Mouse (Mus musculus): ENCODE results near the gene Rictor.

Gene Rictor

DNA sequence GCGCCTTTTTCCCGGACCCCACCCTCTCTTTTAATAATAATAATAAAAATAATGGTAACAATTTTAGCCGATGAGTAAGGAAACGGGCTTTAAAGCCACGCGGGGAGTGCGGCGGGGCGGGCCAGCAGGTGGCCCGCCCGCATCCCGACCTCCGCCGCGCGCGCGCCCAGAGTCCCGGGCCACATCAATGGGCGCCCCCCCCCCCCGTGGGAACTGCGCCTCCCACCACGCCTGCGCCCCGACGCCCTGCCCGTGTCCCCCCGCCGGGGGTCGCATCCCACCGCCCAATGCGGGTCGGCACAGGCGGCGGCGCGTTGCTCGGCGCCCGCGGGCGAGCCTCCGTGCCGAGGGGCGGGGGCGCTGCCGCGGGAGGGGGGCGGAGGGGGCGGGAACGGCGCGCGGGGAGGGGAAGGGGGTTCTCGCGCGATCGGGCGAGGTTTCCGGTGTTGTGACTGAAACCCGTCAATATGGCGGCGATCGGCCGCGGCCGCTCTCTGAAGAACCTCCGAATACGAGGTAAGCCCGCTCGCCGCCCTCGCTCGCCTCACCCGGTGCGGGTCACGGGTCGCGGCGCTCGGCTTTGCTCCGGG, at the start of gene Rictor:
Gene Rictor, plus strand, starts transcription at position 444 of the 590 bp plus-strand sequence.
- peak; percentile 86 for DNase-seq (ENCODE audit: low spot score)

DNA sequence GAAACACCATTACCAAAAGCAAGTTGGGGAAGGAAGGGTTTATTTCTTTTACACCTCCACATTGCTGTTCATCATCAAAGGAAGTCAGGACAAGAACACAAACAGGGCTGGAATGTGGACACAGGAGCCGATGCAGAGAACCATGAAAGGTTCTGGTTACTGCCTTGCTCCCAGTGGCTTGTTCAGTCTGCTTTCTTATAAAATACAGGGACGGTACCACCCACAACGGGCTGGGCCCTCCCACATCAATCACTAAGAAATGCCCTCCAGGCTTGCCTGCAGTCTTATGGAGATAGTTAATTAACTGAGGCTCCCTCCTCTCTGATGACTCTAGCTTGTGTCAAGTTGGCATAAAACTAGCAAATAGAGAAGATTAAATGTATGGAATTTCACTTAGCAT, 46.2 kb upstream of the Rictor start:
- no peak for DNase-seq (ENCODE audit: low spot score)

DNA sequence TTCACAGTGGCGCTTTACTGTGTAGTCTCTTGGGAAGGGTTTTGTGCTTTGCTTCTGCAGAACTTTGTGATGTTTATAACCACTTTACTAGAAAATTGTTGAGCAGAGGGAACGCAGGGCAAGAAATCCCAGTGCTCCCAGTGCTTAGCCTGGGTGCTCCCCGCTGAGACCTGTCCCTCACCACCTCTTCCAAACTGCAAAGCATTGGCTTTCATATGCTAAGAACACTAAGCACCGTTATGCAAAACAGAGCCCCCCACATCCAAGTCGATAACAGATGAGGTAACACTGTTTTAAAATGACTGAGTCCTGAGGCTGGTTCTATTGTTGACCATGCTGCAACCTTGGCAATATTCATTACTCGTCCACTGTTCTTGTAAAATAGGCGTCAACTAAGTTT, 44.2 kb upstream of the Rictor start:
- DNase-seq (ENCODE audit: low spot score) = no peak

DNA sequence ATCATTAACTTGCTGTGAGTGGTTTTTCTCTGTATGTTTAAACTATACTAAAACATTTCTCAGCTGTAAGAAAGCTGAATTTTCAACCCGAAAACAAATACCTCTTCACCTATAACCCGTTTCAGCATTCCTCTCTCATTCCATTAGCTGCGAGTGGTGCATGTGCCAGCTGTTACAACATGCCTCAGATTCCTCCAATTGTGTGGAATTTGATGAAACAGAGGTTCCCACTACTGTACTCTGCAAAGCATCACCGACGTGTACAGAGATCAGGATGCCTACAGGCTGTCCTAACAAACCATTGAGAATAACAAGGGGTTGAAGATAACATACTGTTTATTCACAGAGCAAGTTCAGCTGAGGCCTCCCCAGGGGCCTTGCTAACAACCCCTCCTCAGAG, 42.1 kb upstream of the Rictor start:
- DNase-seq (ENCODE audit: low spot score) = peak; percentile 21

DNA sequence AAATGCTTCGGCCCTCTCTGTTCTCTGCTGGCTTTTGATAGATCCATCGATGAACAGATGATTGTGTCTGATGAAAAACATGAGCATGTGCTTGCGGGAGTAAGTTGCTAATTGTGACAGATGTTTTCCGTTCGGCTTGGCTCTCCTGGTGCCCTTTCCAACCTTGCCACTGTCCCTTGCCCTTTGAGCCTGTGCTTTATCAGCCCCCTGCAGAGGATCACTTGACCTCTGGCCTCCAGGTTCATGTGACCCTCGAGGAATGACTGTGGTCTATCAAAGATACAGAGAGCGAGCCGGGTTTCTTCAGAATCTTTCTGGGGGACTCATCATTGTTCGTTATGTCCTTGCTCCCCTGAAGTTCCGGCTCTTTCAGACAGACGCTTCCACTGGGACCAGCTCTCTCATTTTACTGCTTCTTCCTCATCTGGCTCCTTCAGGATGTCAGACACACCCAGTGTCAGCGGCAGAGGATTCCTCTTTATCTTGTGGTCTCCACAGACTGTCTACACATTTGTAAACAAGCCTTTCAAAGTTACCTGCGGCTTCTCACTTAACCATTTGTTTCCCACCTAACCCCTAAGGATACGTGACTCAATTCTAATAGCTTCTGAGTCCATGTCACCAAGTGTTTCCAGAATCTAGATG, 39.3 kb upstream of the Rictor start:
- DNase-seq (ENCODE audit: low spot score) = peak; percentile 54

DNA sequence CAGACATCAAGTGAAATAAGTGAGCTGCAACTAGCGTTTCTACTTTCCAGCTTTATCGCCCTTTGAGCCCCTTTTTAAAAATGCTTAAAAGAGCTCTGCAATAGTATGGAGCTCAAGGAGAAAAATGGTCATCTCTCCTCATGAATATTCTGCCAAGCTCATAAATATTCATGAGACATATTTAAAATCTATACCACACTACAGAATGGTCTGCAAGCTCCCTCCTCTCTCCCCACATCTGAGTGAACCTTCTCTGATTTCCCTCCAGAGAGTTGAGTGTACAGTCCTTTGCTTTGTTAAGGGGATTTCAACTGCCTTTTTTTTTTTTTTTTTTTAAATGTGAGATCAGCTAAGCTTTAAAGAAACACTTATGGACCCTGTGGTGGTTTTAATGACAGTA, 29.7 kb upstream of the Rictor start:
- DNase-seq (ENCODE audit: low spot score) = no peak

DNA sequence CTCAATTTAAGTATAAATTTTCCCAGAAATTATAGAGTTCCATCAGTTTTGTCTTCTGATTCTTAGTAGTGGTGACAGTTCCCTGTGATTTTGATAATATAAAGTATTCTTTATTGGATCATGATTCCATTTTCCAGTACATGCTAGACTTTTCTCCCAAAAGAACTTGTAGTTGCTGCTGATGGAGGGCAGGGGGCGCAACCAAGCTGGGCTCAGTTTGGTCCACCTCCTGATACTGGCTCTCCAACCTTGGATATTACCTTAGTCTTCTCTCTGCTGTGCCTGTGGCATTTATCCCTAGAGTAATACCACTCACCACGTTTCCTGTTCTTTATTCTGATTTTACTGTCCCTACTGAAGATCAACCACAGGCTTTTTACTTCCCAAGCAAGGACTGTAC, 6.0 kb upstream of the Rictor start:
- DNase-seq (ENCODE audit: low spot score) = no peak

DNA sequence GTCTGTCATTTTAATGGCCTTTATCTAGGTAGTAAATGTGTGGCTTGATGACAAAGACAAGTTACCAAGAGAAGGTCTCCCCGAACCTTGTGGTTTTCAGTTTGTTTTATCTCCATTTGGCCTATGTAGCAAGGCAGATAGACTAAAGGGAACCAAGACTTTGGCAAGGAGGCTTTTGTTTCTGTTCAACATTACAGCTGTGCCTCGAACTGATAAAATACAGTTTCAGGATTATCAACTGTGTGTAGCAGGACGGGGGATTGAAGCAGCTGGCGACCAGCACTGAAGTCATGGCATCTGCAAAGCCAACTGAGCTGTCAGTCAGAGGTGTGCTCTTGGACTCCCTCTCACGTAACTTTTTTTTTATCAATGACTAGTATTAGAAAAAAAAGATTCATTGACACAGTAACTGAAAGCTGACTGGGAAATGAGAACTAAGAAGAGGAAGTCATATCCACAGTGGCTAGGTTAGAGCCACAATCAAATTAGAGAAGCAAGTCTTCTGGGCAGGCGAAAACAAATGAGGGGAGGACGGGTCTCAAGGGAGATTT, 2.8 kb upstream of the Rictor start:
- DNase-seq (ENCODE audit: low spot score) = no peak

DNA sequence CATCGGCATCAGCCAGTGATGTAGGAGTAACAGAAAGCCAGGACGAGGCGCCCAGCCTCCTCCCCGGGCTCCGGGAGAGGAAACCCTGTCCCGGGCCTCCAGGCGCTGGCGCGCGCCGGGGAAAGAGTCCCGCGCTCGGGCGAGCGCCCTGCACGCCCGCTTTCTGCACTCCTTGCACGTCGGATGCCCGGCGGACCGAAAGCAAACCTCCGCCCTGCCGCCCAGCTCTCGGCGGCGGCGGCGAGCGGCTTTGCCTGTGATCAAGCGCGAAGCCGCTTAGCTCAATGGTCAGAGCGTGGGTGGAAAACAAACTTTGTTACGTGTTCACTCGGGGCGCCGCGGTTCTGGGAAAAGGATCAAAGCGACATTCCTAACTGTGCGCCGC, 636 bp upstream of the Rictor start:
- DNase-seq (ENCODE audit: low spot score) = peak; percentile 81

DNA sequence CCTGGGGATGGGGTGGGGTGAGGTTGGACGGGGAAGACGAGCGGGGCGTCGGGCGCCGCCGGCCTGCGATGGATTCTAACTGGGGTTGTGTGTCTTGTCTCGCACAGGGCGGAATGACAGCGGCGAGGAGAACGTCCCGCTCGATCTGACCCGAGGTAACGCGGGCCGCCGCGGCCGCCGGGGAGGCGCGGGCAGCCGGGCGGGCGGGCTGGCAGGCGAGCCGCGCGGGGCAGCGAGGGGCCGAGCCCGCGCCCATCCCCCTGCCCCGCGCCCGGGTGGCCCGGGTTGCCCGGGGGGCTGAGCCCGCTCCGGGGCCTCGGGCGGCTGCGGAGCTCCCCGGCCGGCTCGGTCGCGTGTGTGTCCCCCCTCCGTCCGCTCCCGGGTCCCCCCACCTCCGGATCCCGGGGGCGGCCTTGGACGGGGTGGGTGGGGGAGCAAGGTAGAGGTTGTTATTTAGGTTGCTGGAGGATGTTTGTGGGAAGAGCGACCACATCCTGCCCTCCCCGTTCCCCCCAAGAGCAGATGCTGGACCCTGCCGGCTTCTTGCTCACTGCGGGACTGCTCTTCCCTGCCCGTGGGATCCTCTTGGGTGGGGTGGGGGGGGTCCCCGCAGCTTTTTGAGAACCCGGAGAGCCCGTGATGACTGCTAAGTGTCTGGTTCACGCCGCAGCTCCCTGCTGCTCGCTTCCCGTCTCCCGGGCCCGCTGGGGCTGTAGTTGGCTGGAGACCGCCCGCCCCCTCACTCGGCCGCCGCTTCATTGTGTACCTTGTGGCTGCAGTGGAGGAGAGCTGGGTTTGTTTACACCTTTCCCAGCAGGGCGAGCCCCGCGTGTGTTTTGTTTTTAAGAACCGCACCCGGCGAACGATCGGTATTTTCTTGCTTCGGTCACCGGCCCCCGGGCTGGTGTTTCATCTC, 605 bp downstream of the Rictor start:
- peak; percentile 53 for DNase-seq (ENCODE audit: low spot score)

DNA sequence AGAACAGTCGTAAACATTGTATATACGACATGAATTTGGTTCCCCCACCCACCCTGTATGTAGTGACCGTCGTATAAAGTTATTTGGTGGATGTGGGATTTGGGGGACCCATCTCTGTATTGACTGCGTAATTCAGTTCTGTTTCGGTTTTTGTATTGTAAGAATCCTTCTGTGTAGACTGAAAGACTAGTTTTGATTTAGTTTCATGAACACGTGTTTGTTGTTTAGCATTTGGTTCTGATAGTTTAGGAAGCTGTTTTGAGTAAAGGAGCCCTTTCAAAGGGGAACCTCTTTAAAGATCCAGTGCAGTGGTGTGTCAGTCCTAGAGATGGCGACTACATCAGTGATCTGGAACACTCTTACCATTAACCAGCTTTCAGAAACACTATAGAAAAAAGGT, 1.4 kb downstream of the Rictor start:
- DNase-seq (ENCODE audit: low spot score) = no peak

DNA sequence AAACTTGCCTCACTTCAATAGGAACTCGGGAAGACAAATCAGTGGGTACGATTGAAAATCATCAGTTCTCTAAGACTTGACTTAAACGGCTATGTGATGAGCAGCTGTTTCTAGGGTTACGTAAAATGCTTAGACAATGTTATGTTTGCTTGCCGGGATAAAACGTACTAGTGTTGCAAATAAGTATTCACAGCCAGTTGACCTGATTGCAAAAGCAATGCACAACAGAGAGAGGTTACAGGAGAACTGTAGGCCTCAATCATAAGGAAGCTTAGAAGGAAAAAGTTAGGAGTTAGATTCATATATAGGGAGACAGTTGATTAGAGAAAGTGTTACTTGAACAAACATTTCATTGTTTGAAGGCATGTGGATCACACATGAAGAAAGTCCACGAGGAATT, 2.2 kb downstream of the Rictor start:
- DNase-seq (ENCODE audit: low spot score) = no peak

DNA sequence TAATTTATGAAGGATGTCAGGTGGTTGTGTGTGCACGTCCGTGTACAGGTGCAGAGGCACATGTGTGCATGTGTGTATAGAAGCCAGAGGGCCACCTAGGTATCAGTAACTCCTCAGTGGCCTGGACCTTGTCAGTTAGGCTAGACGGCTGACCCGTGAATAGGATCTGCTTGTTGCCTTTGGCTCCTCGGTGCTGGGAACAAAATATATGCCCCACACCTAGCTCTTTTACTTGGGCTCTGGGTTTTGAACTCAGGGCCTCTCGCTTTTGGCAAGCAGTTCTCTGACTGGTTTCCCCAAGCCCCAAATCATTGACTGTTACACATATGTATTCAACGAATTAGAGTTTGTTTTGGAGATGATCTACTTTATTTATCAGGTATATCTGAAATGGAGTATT, 3.0 kb downstream of the Rictor start:
- DNase-seq (ENCODE audit: low spot score) = no peak

DNA sequence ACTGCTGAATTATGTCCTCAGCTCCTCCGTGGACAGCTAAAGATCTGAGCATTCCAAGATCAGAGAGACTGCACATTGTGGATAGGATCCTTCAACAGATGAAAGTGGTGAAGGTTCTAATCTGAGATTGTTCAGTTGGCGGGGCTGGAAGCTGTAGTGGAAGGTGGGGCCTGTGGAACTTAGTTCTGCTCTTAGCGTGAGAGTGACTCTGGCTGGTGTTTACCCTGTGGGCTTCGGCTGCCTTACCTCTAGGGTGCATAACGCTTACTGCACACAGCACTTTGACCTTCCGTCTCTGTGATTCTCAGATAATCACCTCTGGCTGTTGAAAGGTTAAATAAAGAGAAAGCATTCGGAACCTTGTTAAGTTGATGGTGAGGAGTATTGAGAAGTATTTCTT, 6.6 kb downstream of the Rictor start:
- no peak for DNase-seq (ENCODE audit: low spot score)

DNA sequence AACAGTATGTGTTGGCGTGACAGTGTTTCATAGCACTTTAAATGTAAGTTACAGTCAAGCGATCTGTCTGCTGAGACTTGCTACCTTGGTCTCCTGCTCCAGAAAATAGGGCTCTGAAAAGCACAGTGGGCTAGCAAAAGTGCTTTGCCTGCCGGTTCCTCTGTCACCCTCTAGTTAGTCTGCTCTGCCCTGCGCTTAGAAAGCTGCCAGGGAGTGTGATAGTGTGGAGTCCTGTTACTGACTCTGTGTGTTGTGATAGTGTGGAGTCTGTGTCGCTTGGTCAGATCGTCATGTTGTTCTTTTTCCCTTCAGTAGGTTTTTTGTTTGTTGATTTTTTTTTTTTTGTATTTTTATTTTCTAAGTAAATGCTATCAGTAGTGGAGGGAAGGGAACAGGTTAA, 7.1 kb downstream of the Rictor start:
- DNase-seq (ENCODE audit: low spot score) = no peak

DNA sequence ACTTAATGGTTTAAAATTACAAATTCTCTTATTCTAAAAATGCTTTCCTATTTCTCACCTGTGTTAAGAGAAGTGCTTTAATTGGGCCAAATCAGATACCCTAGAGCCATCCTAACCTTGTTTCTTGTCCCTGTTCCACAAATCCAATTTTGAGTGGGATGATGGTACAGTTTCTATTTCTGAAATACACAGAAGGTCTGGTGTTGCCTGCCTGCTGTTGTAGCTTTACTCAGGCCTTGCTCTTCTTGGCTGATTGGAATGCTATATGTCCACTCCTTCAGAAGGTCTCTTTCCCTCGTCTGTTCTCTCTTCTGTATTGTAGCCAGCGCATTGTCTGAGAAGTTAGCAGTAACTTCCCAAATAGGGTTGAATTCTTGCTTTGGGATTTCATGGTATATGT, 13.2 kb downstream of the Rictor start:
- no peak for DNase-seq (ENCODE audit: low spot score)

DNA sequence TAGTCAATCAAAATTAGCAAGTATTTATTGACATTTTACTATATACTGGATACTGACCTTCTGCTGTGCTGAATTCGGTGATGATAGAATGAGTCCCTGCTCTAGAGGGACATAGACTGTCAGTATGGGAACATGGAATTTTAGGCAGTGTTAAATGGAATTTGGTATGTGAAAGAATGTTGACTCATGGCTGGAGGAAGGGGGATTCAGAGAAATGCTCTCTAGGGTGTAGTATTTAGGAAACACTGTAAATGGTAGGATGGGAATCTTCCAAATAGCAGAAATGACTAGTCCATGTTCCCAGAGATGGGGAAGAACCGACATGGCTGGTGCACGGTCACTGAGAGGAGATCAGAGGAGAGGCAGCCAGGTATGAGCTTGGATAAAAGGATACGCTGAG, 13.6 kb downstream of the Rictor start:
- no peak for DNase-seq (ENCODE audit: low spot score)

DNA sequence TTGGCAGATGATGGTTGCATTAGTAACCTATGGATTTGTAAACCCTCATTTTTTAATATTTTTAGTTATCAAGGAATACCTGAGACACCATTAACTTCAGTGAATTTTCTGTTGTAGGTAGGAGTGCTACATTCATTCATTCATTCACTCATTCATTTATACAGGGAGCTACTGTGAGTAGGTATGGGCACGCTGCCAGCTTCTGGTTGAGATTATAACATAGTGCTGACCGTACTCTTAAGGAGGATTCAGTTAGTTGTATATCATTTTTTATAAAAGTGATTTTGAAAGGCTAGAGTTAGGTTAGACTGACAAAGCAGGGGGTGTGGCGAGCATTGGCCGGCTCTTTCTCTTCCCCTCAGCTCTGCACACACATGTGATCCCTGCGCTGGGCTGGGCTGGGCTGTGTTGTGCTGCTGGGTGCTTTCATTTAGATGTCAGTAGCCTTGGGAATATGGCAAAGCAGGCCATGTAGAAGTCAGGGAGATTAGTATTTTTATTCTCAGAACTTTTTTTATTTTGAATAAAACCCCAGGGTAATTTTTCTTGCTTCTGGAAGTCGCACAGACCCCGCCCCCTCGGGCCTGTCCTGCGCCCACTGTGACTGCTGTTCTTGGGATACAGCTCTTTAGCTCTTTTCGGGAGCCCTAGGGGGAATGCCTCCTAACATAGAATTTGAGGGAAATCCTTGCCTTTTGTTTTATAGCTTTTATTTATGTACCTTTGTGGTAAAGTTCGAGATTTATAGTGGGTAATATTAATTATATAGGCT, 14.4 kb downstream of the Rictor start:
- DNase-seq (ENCODE audit: low spot score) = no peak

DNA sequence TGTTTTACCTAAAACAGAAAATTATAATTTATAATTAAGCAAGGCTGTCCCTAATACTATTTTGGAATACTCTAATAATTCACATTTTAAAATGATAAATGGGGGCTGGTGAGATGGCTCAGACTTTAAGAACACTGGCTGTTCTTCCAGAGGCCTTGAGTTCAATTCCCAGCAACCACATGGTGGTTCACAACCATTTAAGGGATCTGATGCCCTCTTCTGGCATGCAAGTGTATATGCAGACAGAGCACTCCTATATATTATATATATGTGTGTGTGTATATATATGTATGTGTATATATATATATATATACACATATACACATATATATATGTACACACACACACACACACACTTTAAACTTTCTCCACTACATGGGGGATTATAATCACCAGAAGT, 15.2 kb downstream of the Rictor start:
- DNase-seq (ENCODE audit: low spot score) = no peak

DNA sequence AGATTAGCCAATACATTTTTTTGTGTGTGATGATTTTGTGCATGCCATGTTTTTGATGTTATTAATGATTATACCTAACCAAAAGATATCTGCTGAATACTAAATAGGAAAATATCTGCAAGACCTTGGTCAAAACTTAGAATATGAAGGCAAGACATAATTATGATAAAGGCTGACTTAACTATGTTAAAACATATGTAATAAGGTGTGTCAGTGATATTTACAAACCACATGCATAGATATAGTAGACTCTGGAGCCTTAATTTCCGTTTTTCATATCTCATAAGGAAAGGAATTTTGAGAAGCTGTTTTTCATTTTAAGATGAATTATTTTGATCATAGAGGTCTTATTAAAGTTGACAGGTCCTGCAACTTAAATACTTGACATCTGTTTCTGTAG, 16.3 kb downstream of the Rictor start:
- no peak for DNase-seq (ENCODE audit: low spot score)

DNA sequence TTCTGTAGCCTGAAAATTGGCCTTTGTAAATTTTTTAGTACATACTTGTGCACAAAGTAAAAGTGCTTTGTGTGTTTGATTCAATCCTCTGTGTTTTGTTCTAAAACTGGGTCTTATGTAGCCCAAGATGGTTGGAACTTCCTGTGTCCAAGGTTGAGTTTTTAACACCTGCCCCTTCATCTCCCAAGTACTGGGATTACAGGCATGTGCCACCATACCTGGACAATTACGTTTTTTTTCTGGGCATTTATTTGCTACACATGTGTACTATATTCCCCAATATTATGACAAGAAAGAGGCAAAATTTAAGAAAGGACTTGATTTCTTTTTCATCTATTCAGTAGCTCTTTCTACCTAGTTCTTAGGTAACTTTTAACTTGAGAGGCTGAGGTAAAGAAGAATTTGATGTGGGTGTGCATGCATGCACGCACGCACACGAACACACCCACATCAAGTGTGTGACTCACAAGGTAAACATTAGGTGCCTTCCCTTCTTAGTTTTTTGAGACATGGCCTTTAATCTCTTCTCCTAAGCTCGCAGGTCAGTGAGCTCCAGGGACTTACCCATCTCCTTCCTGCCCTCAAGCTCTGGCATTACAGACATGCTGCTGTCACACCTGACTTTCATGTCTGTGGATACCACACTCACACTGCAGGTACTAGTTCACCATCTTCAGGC, 18.1 kb downstream of the Rictor start:
- DNase-seq (ENCODE audit: low spot score) = no peak

DNA sequence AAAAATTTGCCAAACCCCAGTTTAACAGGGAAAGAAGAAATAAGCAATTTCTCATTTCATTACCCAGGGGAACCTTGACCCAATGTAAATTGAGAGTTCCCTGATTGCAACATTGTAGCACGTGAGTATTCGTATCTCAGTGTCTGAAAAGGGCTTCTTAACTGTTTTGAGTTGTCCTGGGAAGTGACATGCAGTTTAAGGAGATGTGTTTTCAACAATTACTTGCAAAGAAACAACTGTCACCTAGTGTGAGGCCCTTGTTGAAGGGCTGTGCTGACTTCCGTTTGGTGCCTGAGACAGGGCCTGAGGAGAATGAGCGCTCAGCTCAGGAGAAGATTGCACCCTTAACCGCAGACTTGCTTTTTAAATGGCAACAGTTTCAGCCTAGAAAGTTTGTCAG, 24.9 kb downstream of the Rictor start:
- no peak for DNase-seq (ENCODE audit: low spot score)

Measured in embryo, embryonic 10.5 days (tissue).